Mouse (Mus musculus) 3134 (cell line): ENCODE results near the gene Mucl3.

Experiments
- DNase-seq: peaks from one replicate; pipeline ENCODE4 v3.0.0-alpha.2; 2011; ENCODE audit warnings: low spot score; ENCODE audit not compliant: insufficient read length; ENCODE audit errors: extremely low read depth

Gene Mucl3

DNA sequence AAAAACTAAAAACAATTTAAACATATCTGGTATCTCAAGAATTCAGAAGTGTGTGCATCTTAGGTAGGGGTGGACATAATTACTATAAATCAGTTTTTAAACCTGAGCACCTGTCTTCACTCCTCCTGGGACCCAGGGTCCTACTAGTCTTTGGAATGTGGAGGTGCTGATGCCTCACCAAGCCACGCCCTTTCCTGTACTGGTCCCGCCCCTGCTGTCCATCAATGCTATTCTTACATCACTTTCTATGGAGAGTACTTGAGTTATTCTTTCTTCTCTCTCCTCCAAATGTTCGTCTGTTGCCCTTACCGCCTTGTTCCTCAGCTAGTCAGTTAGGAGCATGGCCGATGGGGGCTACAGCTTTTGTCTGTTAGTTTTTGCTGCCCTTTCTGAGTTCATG, 7.1 kb downstream of the Mucl3 start:
- no peak for DNase-seq

DNA sequence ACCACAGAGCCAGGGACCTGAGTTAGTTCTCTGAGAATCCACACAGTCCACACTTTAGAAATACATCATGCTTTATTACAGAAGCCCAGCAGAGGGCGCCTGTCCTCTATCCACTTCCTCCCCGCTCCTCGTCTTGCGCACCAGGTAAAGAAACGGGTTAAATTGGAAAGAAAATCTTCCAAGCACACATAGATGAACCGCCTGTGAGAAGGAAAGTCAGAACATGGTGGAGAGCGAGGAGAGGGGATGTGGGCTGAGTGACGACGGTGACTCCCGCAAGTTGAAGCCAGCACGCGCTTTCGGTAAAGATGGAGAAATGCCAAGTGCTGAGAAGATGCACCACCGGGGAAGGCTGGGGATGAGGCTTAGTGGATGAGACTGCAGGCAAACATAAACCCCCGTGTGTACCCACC, 7.8 kb downstream of the Mucl3 start:
- DNase-seq, result peak; percentile 58

GRCm38 (mm10) chr17:35635202-35635601, 8.3 kb downstream of the Mucl3 start:
- no peak for DNase-seq

- DNase-seq, result no peak
These were observed 9.5 kb downstream of the Mucl3 start for GRCm38 (mm10) chr17:35633992-35634391.

DNA sequence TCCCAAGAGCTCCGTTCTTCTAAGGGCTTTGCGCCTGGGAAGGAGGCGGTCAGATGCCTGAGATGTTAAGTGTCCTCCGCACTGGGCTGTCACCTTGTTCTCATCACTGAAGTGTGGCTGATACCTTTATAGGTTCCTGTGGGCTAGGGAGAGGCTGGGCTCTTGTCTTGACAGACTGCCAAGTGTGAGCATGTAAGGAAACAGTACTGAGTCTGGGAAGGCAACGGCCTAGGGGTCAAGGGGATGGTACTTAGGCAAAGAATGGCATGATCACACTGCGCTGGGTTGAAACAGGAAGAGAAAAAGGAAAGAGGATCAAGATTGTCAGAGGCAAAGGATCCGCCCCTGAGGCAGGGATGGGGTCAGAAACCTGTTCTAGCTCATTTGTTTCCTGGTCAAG, 17.0 kb downstream of the Mucl3 start, which contains the start of gene Gm9573:
TSS of gene Gm9573 (minus strand) at position 101 of the 400 bp plus-strand sequence.
- DNase-seq, result no peak

DNA sequence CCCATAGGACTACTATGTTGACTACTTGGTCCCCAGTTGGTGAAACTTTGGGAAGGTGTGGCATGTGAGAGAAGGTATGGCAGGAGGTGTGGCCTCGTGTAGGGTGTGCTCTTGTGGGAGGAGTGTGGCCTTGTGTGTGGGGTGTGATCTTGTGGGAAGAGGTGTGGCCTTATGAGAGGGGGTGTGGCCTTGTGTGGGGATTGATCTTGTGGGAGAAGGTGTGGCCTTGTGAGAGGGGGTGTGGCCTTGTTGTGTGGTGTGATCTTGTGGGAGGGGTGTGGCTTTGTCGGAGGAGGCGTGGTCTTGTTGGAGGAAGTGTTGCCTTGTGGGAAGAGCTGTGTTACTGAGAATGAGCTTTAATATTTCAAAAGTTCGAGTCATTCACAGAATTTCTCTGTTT, 26.4 kb downstream of the Mucl3 start:
- peak; percentile 45 for DNase-seq

DNA sequence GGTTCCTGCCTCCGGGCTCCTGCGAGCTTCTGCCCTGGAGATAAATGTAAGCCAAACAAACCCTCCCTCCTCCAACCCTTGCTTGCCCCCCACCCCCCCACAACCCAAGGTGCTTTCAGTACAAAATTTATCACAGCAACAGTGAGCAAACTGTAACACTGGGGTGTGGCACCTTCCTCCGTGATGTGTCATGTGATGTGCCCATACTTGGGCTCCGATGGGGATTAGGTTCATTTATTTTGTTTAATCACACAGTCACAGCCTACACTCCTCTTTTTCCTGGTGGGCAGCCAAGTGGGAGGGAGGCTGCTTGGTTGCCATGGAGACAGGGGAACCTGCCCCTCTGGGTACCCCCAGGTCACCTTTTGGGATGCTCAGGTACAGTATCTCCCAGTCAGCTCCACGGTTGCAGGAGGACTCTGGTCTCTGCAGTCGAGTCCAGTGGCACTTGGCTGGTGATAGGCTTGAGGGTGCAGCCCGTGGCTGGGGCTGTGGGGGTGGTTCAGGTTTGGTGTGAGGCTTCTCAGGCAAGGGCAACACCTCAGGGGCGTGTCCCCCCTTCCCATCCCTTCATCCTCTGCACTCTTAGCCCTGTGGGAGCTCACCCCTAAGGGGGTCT, 41.6 kb downstream of the Mucl3 start:
- DNase-seq, result no peak

DNA sequence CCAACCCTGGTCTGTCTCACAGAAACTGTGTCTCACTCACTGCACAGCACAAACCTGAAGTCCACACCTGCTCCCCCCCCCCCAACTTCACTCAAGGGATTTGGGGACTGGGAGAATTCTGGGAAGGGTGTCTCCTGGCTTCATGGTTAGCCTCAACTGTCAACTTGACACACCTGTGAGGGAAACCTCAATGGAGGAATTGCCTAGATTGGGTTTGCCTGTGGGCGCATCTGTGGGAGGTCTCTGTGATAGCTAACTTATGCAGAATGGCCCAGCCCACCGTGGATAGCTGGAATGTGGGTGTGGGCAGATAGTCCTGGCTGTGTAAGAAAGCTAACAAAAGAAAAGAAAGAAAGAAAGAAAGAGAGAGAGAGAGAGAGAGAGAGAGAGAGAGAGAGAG, 42.2 kb downstream of the Mucl3 start, which contains the start of gene Sfta2:
TSS of gene Sfta2 (plus strand) at position 301 of the 400 bp plus-strand sequence.
- no peak for DNase-seq

DNA sequence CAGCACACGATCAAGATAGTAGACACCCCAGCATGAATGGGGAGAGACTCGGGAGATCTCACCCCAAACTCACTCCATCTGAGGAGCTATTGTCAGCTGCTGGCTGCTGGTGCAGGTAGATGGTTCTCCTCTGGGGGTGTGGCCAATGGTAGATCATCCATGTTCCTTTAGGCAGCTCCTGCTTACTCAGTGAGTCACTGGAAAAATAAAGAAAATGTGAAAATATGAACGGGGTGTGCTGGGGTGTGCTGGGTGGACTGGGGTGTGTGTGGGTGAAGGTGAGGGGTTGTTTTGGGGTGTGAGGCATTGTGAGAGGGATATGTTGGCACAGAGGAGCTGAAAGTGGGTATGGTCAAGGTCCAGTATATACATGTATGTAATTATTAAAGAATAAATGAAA, 46.1 kb downstream of the Mucl3 start:
- DNase-seq, result no peak

DNA sequence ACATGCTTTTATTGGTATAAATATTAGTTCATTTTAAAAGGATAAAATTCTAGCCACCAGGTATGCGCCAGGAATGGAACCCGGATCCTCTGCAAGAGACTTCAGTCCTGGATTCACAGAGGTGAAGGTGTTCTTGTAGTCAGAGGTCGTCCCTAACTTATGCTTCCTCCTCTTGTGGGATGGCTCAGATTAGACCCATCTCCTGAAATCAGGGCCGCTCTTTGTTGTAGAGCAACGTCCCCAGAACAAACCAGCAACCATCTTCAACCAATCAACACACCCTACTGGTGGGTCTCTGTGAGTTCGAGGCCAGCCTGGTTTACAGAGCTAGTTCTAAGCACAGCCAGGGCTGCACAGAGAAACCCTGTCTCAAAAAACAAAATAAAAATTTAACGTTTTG, 49.0 kb downstream of the Mucl3 start:
- DNase-seq, result no peak

- DNase-seq, result no peak
These were observed 49.7 kb downstream of the Mucl3 start for GRCm38 (mm10) chr17:35593786-35594185.

DNA sequence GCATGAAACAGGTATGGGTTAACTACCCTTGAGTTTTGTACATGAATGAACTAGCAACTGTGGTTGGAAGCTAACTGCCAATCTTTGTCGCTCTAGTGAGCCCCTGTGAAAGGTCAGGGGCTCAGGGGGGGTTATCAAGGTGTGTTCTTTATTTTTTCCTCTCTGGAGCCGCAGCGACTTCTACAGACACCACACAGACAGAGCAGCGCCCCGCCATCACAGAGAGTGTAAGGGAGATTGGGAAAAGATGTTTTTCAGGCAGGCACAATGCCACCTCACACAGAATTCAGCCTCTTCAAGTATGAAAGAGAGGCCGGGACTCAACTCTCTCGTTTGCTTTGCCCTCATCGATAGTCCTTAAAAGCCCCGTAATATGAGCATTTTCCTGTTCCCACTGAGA, 51.4 kb downstream of the Mucl3 start:
- no peak for DNase-seq

DNA sequence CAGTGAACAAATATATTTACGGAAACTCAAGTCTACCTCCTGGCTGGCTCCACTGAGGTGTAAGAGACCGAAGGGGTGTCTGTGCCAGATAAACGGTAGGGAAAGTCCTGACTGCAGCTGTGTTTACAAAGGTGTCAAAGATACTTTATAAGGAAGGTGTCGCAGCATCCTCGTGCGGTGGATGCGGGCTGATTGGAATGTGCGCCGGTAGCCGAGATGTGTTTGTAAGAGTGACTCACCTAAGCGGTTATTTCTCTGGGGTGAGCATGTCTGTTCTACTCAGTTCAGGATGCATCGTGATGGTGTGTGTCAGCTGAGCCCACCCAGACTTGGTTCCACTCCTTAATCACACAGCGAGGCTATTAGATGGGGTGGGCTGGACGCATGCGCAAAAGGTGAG, 51.8 kb downstream of the Mucl3 start:
- DNase-seq, result no peak

- DNase-seq, result no peak
These were observed 52.3 kb downstream of the Mucl3 start for GRCm38 (mm10) chr17:35591219-35591578.

- peak; percentile 73 for DNase-seq
These were observed 52.9 kb downstream of the Mucl3 start for GRCm38 (mm10) chr17:35590410-35591218.

DNA sequence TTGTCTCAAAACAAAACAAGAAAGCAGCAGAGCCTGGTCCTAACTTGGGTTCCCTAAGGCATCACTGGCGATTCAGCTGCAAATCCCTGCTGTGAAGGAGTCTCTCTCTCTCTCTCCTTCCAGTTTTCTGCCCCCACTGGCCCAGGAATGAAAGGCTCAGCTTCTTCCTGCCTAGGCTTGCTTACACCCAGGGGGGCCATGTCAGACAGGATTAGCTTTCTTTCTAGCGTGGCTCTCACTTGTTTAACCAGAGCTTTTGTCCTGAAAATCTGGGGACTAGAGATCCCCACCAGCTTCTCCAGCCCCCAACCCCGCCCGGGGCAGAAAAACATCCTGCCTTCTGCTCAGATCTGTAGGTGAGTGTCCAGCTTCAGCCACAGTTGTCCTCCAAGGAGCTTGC, 55.1 kb downstream of the Mucl3 start:
- DNase-seq, result no peak

GRCm38 (mm10) chr17:35587291-35587690, 56.2 kb downstream of the Mucl3 start:
- DNase-seq, result no peak
